Mouse (Mus musculus): ENCODE results near the gene Rras.

The Rras gene

DNA sequence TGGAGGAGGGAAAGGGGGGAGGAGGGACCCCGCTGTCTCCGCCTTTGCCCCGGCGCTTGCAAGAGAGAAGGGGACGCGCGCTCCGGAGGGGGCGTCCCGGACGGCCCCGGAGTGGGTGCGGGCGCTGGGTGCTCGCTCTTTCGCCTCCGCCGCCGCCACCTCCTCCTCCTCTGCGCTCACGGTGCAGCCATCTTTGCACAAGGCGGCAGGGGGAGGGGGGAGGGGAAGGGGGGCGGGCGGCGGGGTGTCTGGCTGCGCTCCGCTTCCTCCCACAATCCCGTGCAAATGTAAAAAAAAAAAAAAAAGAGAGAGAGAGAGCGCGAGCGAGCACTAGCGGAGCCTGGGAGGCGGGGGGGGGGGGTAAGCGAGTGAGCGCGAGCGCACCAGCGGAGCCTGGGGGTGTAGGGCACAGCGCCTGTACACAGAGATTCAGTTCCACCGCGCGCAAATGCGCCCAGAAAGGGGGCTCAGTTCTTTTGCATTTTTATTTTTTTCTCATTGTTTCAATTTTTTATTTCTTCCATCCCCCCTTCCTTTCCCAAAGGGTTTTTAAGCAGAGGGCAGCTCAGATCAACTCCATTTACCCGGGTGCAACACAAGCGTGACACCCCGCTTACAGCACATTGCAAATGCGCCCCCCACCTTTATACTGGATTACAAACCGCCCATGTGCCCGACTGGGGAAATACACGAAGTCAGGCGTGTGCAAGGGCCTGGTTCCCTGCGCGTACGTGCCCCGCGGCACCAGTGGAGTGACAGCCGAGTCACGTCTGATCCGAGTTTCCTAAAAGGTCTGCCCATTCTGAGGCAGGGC, 35.6 kb downstream of the Rras start:
- DNase-seq (ENCODE audit: low read depth), result peak; percentile 84

DNA sequence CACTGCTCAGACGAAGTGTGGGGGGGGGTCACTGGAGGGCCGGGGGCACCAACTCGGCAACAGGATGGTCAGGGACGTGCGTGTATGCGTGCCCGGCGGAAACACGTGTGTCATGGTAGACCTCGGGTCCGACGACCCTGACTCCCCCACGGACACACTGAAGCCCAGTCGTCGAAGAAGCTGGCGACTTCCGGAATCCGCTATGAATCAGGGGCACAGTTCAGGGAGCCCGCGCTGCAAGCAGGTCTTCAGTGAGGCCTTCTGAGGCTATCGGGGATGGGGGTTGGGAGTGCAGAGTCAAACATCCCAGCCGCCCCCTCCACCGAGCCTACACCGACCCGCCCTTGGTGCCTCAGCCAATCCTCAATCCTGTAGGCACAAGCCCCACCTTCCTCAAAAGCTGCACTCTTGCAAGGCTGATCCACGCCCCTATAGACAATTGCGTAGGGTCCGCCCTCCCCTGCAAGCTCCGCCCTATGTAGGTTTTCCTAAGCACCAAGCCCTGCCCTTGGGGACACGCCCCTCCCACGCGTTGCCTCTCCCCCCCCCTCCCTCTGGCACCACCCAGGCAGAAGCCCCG, 36.3 kb downstream of the Rras start:
- DNase-seq (ENCODE audit: low read depth), result peak; percentile 98

DNA sequence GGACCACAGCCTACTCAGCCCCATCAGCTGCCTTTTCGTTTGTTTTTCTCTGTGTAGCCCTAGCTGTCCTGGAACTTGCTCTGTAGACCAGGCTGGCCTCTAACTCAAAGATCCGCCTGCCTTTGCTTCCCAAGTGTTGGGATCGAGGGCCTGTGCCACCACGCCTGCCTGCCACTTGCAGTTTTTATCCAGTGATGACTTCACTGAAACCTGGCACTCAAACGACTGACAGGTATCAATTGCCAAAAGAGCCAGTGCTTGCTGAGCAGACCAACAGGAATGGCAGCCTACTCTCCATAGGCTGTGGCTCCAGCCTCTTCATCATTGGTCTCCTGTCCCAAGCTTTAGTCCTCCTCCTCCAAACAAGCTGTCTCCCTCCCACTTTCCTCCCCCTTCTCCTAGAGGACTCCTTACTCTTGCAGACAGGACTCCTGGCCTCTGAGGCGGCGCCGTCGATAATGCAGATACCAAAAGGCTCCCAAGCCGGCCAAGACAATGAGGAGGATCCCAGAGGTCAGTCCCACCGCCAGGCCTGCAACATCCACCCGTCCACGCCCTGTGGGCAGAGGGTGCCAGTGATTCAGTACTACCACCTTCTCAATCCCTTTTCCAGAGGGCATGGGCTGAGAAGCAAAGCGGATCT, 38.7 kb downstream of the Rras start:
- no peak for DNase-seq (ENCODE audit: low read depth)

DNA sequence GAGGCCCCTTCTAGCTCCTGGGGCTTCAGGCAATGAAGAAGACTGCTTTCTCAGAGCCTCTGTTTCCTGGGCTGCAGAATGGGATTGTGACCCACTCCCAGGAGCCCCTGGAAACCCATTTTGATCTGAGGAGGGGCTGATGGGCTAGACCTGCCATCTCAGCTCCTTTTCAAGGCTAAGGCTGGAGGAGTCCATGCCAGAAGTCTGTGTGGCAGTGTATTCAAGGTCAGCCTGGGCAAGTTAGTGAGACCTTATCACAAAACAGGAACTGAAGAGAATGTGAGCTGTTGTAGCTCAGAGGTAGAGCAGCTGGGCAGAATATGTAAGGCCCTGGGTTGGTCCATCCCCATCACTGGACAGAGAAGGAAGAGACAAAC, 39.2 kb downstream of the Rras start:
- no peak for DNase-seq (ENCODE audit: low read depth)

DNA sequence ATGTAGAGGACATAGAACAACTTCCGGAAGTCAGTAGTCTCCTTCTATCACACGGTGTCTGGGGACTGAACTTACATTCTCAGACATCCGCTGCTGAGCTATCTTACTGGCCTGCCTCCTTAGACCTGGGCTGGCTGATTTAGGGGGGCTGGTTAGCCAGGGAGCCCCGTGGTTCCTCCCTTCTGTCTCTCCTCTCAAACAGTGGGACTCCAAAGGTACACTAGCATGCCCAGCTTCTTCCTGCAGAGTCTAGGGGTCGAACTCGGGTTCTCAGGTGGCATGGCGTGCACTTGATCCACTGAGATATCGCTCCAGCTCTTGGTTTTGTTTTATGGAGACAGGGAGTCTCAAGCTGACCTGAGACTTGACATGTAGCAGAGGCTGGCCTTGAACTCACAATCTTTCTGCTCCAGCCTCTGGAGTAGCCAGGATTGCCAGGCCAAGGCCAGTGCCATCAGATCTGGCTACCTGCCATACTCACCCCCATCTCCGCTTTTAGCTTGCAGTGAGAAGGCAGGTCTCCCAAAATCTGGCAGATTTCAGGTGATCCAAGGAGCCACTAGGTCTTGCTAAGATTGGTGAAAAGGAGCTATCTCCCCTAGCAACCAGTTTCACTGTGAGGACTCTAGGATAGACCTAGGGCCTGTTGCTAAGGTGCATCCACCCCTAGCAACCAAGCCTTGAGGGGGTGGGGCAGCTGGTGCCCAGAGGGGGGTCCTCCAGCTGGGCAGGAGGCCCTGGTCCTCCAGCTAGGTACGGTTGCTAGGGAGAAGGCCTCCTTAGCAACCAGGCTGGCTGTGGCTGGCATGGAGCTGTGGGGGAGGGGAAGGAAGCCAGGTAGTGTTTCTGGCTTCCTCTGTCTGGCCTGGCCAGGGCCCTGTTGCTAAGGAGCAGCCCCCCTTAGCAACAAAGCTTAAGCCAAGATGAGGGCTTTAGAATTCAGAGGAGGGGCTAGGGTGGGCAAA, 41.1 kb downstream of the Rras start:
- no peak for DNase-seq (ENCODE audit: low read depth)

DNA sequence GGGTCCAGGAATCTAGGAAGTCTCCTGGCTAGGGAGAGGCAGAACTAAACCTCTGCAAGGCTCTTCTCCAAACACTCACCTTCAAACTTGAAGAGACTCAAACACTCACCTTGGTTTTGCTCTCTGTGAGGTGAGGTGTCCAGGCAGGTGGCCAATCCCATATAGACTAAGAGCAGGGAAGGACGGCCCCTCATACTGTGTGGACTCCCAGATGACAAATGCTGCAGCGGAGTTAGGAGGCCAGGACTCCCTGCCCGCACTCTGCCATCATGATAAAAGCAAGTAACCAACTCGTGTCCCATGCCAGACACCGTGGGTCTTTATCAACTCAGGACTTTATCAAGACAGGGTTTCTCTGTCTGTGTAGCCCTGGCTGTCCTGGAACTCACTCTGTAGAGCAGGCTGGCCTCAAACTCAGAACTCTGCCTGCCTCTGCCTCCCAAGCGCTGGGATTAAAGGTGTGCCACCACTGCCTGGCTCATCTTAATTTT, 42.9 kb downstream of the Rras start:
- DNase-seq (ENCODE audit: low read depth), result no peak

DNA sequence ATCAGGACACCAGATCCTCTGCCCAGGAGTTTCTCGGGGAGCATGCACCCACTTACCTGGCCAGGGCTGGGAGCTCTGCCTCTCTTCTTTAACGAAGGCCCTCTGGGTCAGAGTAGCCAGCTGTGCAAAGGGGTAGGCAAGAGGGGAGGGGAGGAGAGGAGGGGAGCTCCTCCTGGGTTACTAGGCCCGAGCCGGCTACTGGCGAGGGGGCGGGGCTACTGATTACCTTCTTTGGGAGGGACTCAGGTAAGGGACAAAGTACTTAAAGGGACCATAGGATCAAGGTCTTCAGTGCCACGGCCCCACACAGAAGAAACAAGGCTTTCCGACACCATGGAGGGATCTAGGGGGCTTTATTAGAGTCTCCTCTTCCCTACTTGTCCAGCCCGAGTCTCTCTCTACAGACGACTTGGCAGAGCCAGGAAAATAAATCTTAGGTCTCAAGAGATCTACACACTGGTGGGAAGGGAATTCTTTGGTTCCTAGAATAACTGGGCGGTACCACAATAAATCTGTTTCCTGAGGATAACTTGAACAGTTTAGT, 43.8 kb downstream of the Rras start:
- no peak for DNase-seq (ENCODE audit: low read depth)

DNA sequence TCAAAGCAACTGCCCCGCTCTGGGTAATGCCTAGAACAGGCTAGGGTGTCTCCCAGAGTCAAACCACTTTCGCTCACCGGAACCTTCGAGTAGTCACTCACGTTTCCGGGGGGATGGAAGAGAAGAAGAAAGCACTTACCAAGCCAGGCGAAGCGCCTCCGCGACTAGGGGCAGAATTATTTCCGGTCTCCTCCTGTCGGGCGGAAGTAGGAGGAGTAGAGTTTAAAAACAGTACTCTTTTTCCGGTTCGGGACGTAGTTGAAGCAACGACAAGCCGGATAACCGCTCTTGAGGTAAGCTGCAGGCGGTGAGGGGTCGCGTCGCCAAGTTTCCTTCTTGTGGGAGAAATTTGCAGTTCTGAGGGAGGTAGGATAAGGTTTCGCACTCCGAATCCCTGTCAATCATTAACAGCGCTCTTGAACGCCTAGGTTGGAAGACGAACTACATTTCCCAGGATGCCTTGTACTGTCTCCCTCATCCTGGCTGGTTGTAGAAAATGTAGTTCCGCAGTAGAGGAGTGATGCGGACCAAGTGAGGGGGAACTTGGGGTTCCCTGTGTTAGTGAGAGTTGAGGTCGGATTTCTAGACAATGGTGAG, 44.6 kb downstream of the Rras start, which contains the start of the genes Nosip and Prrg2:
Nosip (plus strand) TSS at position 191 of the 597 bp plus-strand sequence.
Prrg2 (minus strand) TSS at position 439 of the 597 bp plus-strand sequence.
- peak; percentile 97 for DNase-seq (ENCODE audit: low read depth)

DNA sequence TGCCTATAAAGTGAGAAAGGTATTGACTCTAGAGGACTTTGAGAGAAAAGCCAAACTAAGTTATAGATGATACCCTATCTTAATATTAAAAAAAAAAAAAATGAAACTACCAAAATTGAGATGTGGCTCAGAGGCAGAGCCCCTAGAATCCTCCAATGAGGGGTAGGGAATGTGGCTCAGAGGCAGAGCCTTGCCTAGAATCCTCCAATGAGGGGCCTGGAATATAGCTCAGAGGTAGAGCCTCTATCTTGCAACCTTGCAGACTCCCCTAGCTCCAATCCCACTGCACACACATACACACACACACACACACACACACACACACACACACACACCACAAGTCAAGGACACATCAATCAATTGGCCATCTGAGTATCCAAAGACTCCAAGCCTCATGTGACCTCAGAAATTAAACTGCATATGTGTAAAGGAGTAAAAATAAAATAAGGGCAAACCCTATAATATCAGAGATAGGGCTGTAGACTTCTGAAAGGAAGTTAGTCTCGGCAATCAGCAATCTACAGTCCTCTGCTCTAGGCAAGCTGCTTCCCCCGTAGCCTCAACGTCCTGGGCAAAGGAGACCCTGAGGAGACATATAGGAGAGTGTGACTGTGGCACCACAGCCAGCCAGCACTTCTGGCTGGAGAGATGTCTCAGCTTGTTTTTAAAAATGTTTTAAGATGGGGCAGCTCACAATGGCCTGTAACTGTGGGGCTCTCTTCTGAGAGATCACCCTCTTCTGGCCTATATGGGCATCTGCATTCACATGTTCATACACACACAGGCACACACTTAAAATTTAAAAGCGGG, 49.6 kb downstream of the Rras start:
- DNase-seq (ENCODE audit: low read depth), result no peak

DNA sequence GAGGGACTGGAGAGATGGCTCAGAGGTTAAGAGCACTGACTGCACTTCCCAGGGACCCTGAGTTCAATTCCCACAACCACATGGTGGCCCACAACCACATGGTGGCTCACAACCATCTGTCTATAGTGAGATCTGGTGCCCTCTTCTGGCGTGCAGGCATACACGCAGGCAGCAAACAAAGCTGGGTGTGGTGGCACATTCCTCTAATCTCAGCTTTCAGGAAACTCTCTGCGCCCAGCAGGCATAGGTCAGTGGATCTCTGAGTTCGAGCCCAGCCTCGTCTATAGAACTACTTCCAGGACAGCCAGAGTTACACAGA, 50.2 kb downstream of the Rras start:
- peak; percentile 80 for DNase-seq (ENCODE audit: low read depth)

DNA sequence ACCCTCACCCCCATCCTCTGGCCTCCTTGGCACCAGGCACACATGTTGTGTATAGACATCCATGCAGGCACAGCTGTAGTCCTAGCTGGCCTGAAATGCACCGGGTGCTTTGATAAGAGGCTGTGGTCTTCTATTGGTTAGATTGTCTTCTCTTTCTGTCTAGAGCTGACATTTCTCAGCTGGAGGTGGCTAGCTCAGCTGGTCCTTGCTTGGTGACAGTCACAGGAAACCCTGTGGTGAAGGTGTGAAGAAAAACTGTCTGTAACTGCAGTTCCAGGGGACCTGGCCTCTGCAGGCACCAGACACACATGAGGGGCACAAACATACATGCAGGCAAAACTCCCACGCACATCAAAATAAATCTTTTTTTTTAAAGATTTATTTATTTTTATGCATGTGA, 51.9 kb downstream of the Rras start:
- DNase-seq (ENCODE audit: low read depth), result no peak

Measured in naive thymus-derived CD4-positive, alpha-beta T cell, adult 2 months (primary cell).